Mouse (Mus musculus): ENCODE results near the gene Vmn1r163.
"Not testable (repeated sequence)": the region's sequence is repeated elsewhere in the genome, so short reads cannot be mapped to it uniquely, and the experiment has no call there.

Gene Vmn1r163

GRCm38 (mm10) chr7:23055240-23055639 lies at the start of gene Vmn1r163:
Gene Vmn1r163 (plus strand): TSS chr7:23055540.
- not testable (repeated sequence) for DNase-seq (ENCODE audit: low spot score)

- DNase-seq (ENCODE audit: low spot score), result not testable (repeated sequence)
Measured at GRCm38 (mm10) chr7:23019823-23020222, 35.5 kb upstream of the Vmn1r163 start, which contains the start of gene Gm4216. Gene Gm4216 (minus strand): TSS chr7:23019923.

- DNase-seq (ENCODE audit: low spot score), result not testable (repeated sequence)
Measured at GRCm38 (mm10) chr7:23067356-23067755, 12.0 kb downstream of the Vmn1r163 start, which contains the start of gene Gm8720. Gene Gm8720 (minus strand): TSS chr7:23067456.
